Mouse (Mus musculus) hindbrain, postnatal 0 days (tissue): Measurements from ENCODE around the gene Ophn1. TPM values are rescaled to one million over a fixed set of nuclear protein-coding genes. Genes with fewer than 3 reads are reported as not detected.

Source experiments
- ATAC-seq: fragments of 200-750 bp; cut with Nextera tagmentation; 2 replicates; pipeline ENCODE4 v1.8.0; 2017; ENCODE audit warnings: mild to moderate bottlenecking, moderate TSS enrichment, moderate library complexity
- DNase-seq: peaks from one replicate; pipeline ENCODE4 v3.0.0-alpha.2; 2015; ENCODE audit warnings: low spot score
- H3K27ac ChIP-seq: fragments of 300-500 bp; sonication (generic); 2 replicates; pipeline ENCODE4 v1.5.1; 2014; ENCODE audit warnings: mild to moderate bottlenecking
- H3K27me3 ChIP-seq: fragments of 300-500 bp; sonication (generic); 2 replicates; pipeline ENCODE4 v1.6.1; 2014; ENCODE audit warnings: low read length, mixed read lengths; ENCODE audit not compliant: insufficient read depth
- H3K36me3 ChIP-seq: fragments of 300-500 bp; sonication (generic); 2 replicates; pipeline ENCODE4 v1.6.1; 2014; ENCODE audit warnings: low read length, mixed read lengths; ENCODE audit not compliant: insufficient read depth
- H3K4me1 ChIP-seq: fragments of 300-500 bp; sonication (generic); 2 replicates; pipeline ENCODE4 v1.6.1; 2014; ENCODE audit warnings: antibody characterized with exemption, low read length, mixed read lengths; ENCODE audit not compliant: insufficient read depth
- H3K4me2 ChIP-seq: fragments of 300-500 bp; sonication (generic); 2 replicates; pipeline ENCODE4 v1.6.1; 2014; ENCODE audit warnings: low read depth, mild to moderate bottlenecking, low read length, moderate library complexity, mixed read lengths
- H3K4me3 ChIP-seq: fragments of 300-500 bp; sonication (generic); 2 replicates; pipeline ENCODE4 v1.5.1; 2014; ENCODE audit warnings: low read length
- H3K9ac ChIP-seq: fragments of 300-500 bp; sonication (generic); replicated peaks from 2 replicates; pipeline ENCODE4 v1.6.1; 2014; ENCODE audit warnings: mild to moderate bottlenecking, low read length, moderate library complexity, mixed read lengths
- H3K9me3 ChIP-seq: fragments of 300-500 bp; sonication (generic); 2 replicates; pipeline ENCODE4 v1.6.1; 2016; ENCODE audit warnings: low read length, mixed read lengths
- CTCF ChIP-seq: IDR thresholded peaks from 2 replicates; pipeline ENCODE4 v1.5.1; 2016; ENCODE audit warnings: antibody characterized with exemption, control low read depth, low read depth
- WGBS: fragments of 180-500 bp; shearing (Covaris S2); extraction: QIAGEN DNeasy Blood & Tissue Kit; methylation state at CpG from one replicate; pipeline ENCODE4 v1.1.7; 2014; 5-methylcytosine and 5-hydroxymethylcytosine counted together
- polyA plus RNA-seq: library from polyadenylated mRNA; unstranded; fragments of >200 nt; fragmentation: Nextera tagmentation; extraction: Ambion mirVana; gene quantifications from 2 replicates; pipeline ENCODE4 v1.2.1, GENCODE M21; 2015
- total RNA-seq: library from RNA; depleted of rRNA; stranded (reverse); fragments of >200 nt; gene quantifications from 2 replicates; pipeline ENCODE4 v1.2.3, GENCODE M21; 2014; rRNA removed

Ophn1 gene
- total RNA-seq (36.6 and 46.1 TPM in 2 replicates), polyA plus RNA-seq (30.4 and 35.6 TPM in 2 replicates)

GRCm38 (mm10) chrX:98890406-98891116 is at the start of gene Ophn1:
TSS of gene Ophn1 (minus strand) at chrX:98891025.
- Histone ChIP-seq H3K4me1 (no peaks in the 10 kb centered on the region), H3K4me2 (peak within 1 kb of the TSS; percentile 57), H3K9ac (peak within 1 kb of the TSS; percentile 61), H3K4me3 (peak within 1 kb of the TSS; percentile 55), H3K9me3 (no peaks in the 10 kb centered on the region), H3K27me3 (no peaks in the 10 kb centered on the region), H3K27ac (peak within 1 kb of the TSS; percentile 84), H3K36me3 (no peaks in the 10 kb centered on the region)
- DNase-seq (peak; percentile 82), ATAC-seq (peak; percentile 95)
- WGBS: 26% methylated on average over 42 of the region's 48 CpGs
- peak; percentile 17 for TF ChIP-seq CTCF

GRCm38 (mm10) chrX:98937555-98938294 is 46.9 kb upstream of the Ophn1 start:
- no peaks in the 10 kb centered on the region for H3K9me3 ChIP-seq
- H3K36me3 ChIP-seq: no peaks in the 10 kb centered on the region
- H3K27ac ChIP-seq: peak overlapping the region; percentile 90
- peak; percentile 68 for TF ChIP-seq CTCF
- H3K4me2 ChIP-seq: peak overlapping the region; percentile 63
- H3K4me1 ChIP-seq: no peaks in the 10 kb centered on the region
- H3K4me3 ChIP-seq: peak overlapping the region; percentile 58
- WGBS: 32% methylated on average over 57 of the region's 57 CpGs
- DNase-seq (peak; percentile 94), ATAC-seq (peak; percentile 82)
- no peaks in the 10 kb centered on the region for H3K27me3 ChIP-seq
- H3K9ac ChIP-seq: peak overlapping the region; percentile 57

GRCm38 (mm10) chrX:98936707-98937554 is 46.1 kb upstream of the Ophn1 start:
- Histone ChIP-seq H3K9ac (peak overlapping the region; percentile 57), H3K27ac (peak overlapping the region; percentile 90), H3K4me2 (peak overlapping the region; percentile 63), H3K27me3 (no peaks in the 10 kb centered on the region), H3K4me3 (peak overlapping the region; percentile 58), H3K4me1 (no peaks in the 10 kb centered on the region), H3K36me3 (no peaks in the 10 kb centered on the region), H3K9me3 (no peaks in the 10 kb centered on the region)
- ATAC-seq: peak; percentile 97
- 31% methylated on average over 66 of the region's 66 CpGs for WGBS
- peak; percentile 95 for DNase-seq
- no peak for TF ChIP-seq CTCF

GRCm38 (mm10) chrX:98936101-98936500 is 45.3 kb upstream of the Ophn1 start, which contains the start of gene Yipf6:
TSS of gene Yipf6 (plus strand) at chrX:98936316.
- peak within 1 kb of the TSS; percentile 63 for H3K4me2 ChIP-seq
- H3K4me3 ChIP-seq: peak within 1 kb of the TSS; percentile 58
- H3K27me3 ChIP-seq: no peaks in the 10 kb centered on the region
- no peaks in the 10 kb centered on the region for H3K4me1 ChIP-seq
- peak within 1 kb of the TSS; percentile 90 for H3K27ac ChIP-seq
- DNase-seq (no peak), ATAC-seq (no peak)
- no peaks in the 10 kb centered on the region for H3K9me3 ChIP-seq
- no peaks in the 10 kb centered on the region for H3K36me3 ChIP-seq
- 61% methylated on average over 3 of the region's 3 CpGs for WGBS
- TF ChIP-seq CTCF: no peak
- H3K9ac ChIP-seq: peak within 1 kb of the TSS; percentile 51

GRCm38 (mm10) chrX:98919423-98919822 is 28.6 kb upstream of the Ophn1 start:
- Histone ChIP-seq H3K4me3 (no peak overlapping the region), H3K36me3 (no peaks in the 10 kb centered on the region), H3K9me3 (no peaks in the 10 kb centered on the region), H3K27me3 (no peaks in the 10 kb centered on the region), H3K9ac (no peak overlapping the region), H3K4me2 (no peak overlapping the region), H3K4me1 (no peaks in the 10 kb centered on the region), H3K27ac (no peak overlapping the region)
- WGBS: 29% methylated on average over 6 of the region's 6 CpGs
- TF ChIP-seq CTCF: peak; percentile 71
- DNase-seq (peak; percentile 74), ATAC-seq (no peak)

GRCm38 (mm10) chrX:98908910-98909309 is 18.1 kb upstream of the Ophn1 start:
- Histone ChIP-seq H3K9ac (no peak overlapping the region), H3K4me2 (no peak overlapping the region), H3K9me3 (no peaks in the 10 kb centered on the region), H3K27ac (no peak overlapping the region), H3K4me3 (no peak overlapping the region), H3K4me1 (no peaks in the 10 kb centered on the region), H3K27me3 (no peaks in the 10 kb centered on the region), H3K36me3 (no peaks in the 10 kb centered on the region)
- WGBS: 22% methylated on average over 1 of the region's 1 CpGs
- ATAC-seq: no peak
- TF ChIP-seq CTCF: no peak
- DNase-seq: no peak
